Mouse (Mus musculus) effector memory CD4-positive, alpha-beta T cell, adult 7 months (primary cell): Measurements from ENCODE around the gene Tprkb. TPM values are rescaled to one million over a fixed set of nuclear protein-coding genes. Genes with fewer than 3 reads are reported as not detected.

Experiments
- polyA plus RNA-seq: library from polyadenylated mRNA; unstranded; fragments of 100-300 nt; shearing (Covaris generic); gene quantifications from one replicate; pipeline ENCODE4 v1.2.1, GENCODE M21; 2017

The Tprkb gene
- 21.0 TPM for polyA plus RNA-seq

GRCm38 (mm10) chr6:85911587-85911986, at the start of gene Tprkb:
Gene Tprkb (plus strand): TSS chr6:85911865.

GRCm38 (mm10) chr6:85869006-85869405, 42.7 kb upstream of the Tprkb start, which contains the start of gene Nat8f2:
Gene Nat8f2 (minus strand): TSS chr6:85869158.

GRCm38 (mm10) chr6:85904642-85905061, 7.0 kb upstream of the Tprkb start, which contains the start of gene Nat8f4:
Gene Nat8f4 (minus strand): TSS chr6:85904884.

GRCm38 (mm10) chr6:85915539-85916513, 4.2 kb downstream of the Tprkb start, which contains the start of gene Nat8f1:
Gene Nat8f1 (minus strand): TSS chr6:85915687.

GRCm38 (mm10) chr6:85961101-85962091, 49.7 kb downstream of the Tprkb start, which contains the start of gene Dusp11:
Gene Dusp11 (minus strand): TSS chr6:85961667.

Other genes starting within 250 kb of the Tprkb start
- gene Nat8f7, start 198.7 kb upstream of the Tprkb start, polyA plus RNA-seq = not detected
- gene Nat8f3, start 146.1 kb upstream of the Tprkb start, polyA plus RNA-seq = 0.24 TPM
- gene Nat8f6, start 90.9 kb upstream of the Tprkb start, polyA plus RNA-seq = not detected
- not detected for gene Nat8f5, start 90.9 kb upstream of the Tprkb start, polyA plus RNA-seq
- gene Nat8, start 79.8 kb upstream of the Tprkb start, polyA plus RNA-seq = not detected
- 0.60 TPM for gene Nat8f2, start 42.7 kb upstream of the Tprkb start, polyA plus RNA-seq
- gene Nat8f4, start 7.0 kb upstream of the Tprkb start, polyA plus RNA-seq = 1.5 TPM
- 2.6 TPM for gene Nat8f1, start 3.8 kb downstream of the Tprkb start, polyA plus RNA-seq
- 232 TPM for gene Dusp11, start 49.8 kb downstream of the Tprkb start, polyA plus RNA-seq
- gene Figla, start 104.3 kb downstream of the Tprkb start, polyA plus RNA-seq = not detected
- 0.20 TPM for gene Add2, start 116.8 kb downstream of the Tprkb start, polyA plus RNA-seq